Mouse (Mus musculus) Patski (cell line): Measurements from ENCODE around the gene Gm45623. TPM values are rescaled to one million over a fixed set of nuclear protein-coding genes. Genes with fewer than 3 reads are reported as not detected.
A peak's percentile ranks its signal among the peaks of the same experiment; 100 is the strongest.

Source experiments
- ATAC-seq: fragments of 100-300 bp; one replicate; pipeline ENCODE4 v1.8.0; 2021
- CTCF ChIA-PET: fragments of 350-600 bp; sonication (Branson Sonifier 250); formaldehyde crosslinking; loops from one replicate; lab custom pipeline; 2022; ENCODE audit warnings: inconsistent platforms; lab: Charles Lee
- POLR2A ChIA-PET: fragments of 350-600 bp; sonication (Branson Sonifier 250); formaldehyde crosslinking; loops from one replicate; lab custom pipeline; 2022; ENCODE audit warnings: antibody characterized with exemption, inconsistent platforms; lab: Charles Lee
- DNase-seq: peaks from one replicate; pipeline ENCODE4 v3.0.0-alpha.2; 2011; ENCODE audit warnings: low read depth, low spot score
- H3K27me3 ChIP-seq: fragments of 371-371 bp; one replicate; pipeline ENCODE4 v1.5.1; 2021
- CTCF ChIP-seq: fragments of 100-300 bp; IDR thresholded peaks from one replicate; pipeline ENCODE4 v1.5.1; 2021
- in situ Hi-C: fragments of 300-500 bp; cut with MboI; formaldehyde crosslinking; loops from 3 replicates; pipeline ENCODE4 v1.11.1; 2018; ENCODE audit warnings: low pct_unique_long_range_greater_than_20kb, mixed read lengths
- polyA plus RNA-seq: library from polyadenylated mRNA; unstranded; gene quantifications from one replicate; pipeline ENCODE4 v1.2.3, GENCODE M21; 2021

The Gm45623 gene
- polyA plus RNA-seq, 1 experiment from 2014 or later: not detected

DNA sequence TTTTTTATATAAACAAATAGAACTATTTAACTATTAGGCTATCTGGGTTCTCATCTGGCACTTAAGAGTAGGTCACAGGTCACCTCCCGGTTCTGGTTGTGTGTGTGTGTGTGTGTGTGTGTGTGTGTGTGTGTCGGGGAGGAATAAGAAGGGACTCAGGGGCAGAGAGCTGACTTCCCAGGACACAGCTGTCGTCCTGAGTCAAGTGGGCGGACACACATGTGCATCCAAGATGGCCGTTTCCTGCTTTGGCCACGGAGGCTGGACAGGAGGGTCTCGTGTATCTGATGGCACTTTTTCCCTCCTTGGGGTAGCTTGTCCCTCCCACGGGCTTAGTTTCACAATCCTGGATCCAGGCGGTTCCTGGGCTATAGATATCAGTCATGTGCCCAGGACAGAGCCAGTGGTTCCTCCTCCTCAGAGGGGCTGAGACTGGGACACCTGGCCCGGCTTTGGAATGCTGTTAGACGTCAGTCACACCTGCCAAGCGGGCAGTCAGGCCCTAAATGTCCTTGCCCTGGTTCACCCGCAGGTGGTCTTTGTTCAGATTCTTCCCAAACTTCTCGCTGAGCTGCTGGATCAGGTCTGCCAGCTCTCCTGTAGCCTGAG is 19.7 kb upstream of the Gm45623 start:
- ChIA-PET POLR2A (no interaction called here), CTCF (interaction anchor here (1.4 to 1.8 kb wide), 2 partner anchors 33 to 304 kb away, joined by 3 read pairs; no protein-coding TSS in a partner anchor)
- DNase-seq (no peak), ATAC-seq (no peak)
- no peak for TF ChIP-seq CTCF
- no peaks in the 10 kb centered on the region for H3K27me3 ChIP-seq
- in situ Hi-C loops: no loop called here

DNA sequence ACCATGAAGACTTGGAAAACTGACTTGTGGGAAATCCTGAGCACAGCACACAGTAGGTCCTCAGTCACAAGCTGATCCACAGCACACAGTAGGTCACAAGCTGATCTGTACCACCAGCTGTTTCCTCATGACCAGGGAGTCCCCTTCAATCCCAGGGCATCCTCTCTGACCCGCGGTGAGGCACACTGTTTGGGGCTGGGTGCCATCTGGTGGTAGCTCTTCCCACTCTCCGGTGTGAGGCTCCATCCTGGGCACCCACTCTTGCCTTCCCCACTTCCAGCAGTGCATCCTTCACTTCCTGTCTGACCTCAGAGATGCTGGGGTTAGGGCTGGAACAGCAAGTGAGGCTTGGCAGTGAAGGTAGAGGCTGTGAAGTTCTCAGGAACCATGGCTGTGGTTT is 19.0 kb upstream of the Gm45623 start:
- ATAC-seq: no peak
- no peaks in the 10 kb centered on the region for H3K27me3 ChIP-seq
- no peak for DNase-seq
- no peak for TF ChIP-seq CTCF
- ChIA-PET POLR2A (no interaction called here), CTCF (interaction anchor here (1.8 kb wide), 1 partner anchor 304 kb away, joined by 3 read pairs; no protein-coding TSS in a partner anchor)
- in situ Hi-C loops: no loop called here

DNA sequence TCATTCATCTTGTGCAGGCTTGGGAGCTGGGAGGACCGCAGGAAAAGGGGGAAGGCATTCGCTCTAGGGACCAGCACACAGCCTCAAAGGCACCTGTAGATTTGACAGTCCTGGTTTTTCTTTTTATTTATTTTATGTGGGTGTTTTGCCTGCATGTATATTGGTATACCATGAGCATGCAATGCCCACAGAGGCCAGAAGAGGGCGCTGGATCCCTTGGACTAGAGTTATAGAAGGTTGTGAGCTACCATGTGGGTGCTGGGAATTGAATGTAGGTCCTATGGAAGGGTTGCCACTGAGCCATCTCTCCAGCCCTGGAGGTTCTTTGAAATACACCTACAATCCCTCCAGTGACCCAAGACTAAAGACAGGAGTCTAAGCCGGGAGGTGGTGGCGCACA is 17.2 kb upstream of the Gm45623 start:
- in situ Hi-C loops: no loop called here

DNA sequence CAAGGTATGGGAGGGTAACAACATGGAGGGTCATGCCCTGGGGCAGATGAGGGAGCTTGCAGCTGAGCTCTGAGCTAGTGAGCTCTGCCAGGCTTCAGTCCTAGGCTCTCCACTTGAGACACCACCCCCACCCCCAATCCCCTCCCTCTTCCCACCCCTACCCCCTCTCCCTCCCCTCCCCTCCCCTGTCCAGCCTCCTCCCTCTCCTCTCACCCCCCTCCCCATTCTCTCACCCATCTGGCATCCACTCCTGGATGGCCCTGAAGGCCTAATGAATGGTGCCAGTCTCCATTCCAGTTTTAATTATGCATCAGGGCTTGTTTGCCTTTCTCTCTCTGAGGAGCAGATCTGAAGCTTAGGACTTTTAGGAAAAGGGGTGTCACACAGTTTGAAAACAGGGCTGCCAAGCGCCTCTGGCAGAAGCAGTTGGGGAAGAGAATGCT is 16.5 kb upstream of the Gm45623 start:
- in situ Hi-C loops: no loop called here
- ChIA-PET CTCF (interaction anchor here (1.7 kb wide), 1 partner anchor 9 kb away, joined by 3 read pairs; no protein-coding TSS in a partner anchor), POLR2A (interaction anchor here (0.7 kb wide), 1 partner anchor 1147 kb away, joined by 3 read pairs; the partner anchor contains the start of gene Caml)
- TF ChIP-seq CTCF: no peak
- no peaks in the 10 kb centered on the region for H3K27me3 ChIP-seq
- DNase-seq (no peak), ATAC-seq (no peak)

More for the DNA sequence above, 17.2 kb upstream of the Gm45623 start:
- no peak for ATAC-seq
- H3K27me3 ChIP-seq: no peaks in the 10 kb centered on the region
- CTCF ChIA-PET: interaction anchor here (1.7 kb wide), 1 partner anchor 10 kb away, joined by 3 read pairs; no protein-coding TSS in a partner anchor
- POLR2A ChIA-PET: interaction anchor here (0.7 kb wide), 1 partner anchor 1148 kb away, joined by 3 read pairs; the partner anchor contains the start of gene Caml
- DNase-seq: no peak
- no peak for TF ChIP-seq CTCF

DNA sequence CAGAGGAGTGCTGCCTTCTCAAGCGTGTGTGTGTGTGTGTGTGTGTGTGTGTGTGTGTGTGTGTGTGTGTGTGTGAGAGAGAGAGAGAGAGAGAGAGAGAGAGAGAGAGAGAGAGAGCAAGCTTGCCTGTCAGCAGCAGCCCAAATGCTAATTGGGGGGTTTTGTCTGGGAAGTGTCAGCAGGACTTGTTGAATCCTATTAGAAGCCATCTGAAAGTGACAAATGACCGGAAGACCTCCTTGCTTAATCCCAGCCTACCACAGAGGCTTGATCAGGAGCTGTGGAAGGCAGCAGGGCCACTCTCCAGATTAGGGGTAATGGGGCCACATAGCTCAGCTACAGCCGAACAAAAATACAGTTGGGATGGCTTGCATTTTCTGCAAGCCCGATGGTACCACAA is 15.8 kb upstream of the Gm45623 start:
- TF ChIP-seq CTCF: no peak
- ChIA-PET POLR2A (no interaction called here), CTCF (interaction anchor here (0.8 to 1.7 kb wide), 2 partner anchors 9 to 13 kb away, joined by 3 read pairs; no protein-coding TSS in a partner anchor)
- no peak for DNase-seq
- in situ Hi-C loops: loop anchor here (10.0 kb wide), 1 partner anchor 295 kb away; no protein-coding TSS in a partner anchor
- ATAC-seq: no peak
- H3K27me3 ChIP-seq: no peaks in the 10 kb centered on the region

DNA sequence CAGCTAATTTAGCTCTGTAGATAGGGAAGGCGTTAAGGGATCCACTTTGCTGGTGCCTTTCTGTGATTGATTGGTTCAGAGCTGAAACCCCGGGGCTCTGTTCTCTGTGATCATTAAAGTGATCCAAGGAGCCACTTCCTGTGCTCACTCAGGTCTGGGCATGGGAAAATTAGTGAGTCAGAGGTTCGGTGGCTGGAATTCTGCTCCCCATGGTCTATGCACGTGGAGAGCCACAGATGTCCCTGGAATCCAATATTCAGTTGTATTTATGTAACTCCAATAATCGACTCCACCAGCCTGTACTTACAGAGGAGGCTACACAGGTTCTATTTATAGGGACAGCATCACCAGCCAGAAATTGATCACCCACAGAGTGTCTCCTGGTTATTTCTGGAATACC is 12.6 kb upstream of the Gm45623 start:
- no peak for DNase-seq
- in situ Hi-C loops: loop anchor here (10.0 kb wide), 1 partner anchor 291 kb away; no protein-coding TSS in a partner anchor
- ATAC-seq: peak; percentile 45
- H3K27me3 ChIP-seq: no peaks in the 10 kb centered on the region
- CTCF ChIA-PET: interaction anchor here (1.6 to 1.7 kb wide), 2 partner anchors 8 to 11 kb away, joined by 4 to 5 read pairs; no protein-coding TSS in a partner anchor
- no peak for TF ChIP-seq CTCF
- POLR2A ChIA-PET: no interaction called here

DNA sequence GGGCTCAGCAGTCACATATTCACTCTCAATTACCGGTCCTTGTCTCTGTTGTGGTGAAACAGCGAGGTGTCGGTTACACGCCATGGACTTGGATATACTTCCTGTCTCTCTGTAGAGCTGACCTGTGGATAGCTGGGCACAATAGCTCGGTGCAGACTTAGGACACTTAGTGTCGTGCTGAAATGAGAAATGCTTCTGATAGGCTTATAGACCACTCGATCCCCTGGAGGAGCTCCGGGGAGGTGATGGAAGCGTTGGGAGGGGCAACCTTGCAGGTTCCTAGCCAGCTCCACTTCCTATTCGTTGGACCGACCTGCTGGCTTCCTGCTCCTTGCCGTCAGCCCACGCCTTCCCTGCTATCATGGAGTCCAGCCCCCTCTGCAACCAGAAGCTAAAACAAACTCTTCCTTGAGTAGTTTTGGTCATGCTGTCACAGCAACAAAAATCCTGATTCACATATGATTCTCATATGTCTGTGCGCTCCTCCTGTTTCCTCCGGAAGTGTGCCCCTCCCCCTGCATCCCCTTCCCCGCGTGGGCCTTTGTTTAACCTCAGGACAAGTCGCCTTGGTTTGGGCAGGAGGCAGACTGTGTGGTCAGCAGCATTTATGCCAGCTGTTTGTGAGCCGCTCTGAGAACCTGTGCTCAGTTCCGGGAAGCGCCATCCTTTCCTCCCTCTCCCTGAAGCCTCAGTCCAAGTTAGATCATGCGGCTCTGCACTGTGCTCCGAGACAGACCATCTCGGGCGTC is 11.8 kb upstream of the Gm45623 start:
- POLR2A ChIA-PET: no interaction called here
- in situ Hi-C loops: loop anchor here (10.0 kb wide), 1 partner anchor 291 kb away; no protein-coding TSS in a partner anchor
- ATAC-seq: no peak
- H3K27me3 ChIP-seq: no peaks in the 10 kb centered on the region
- DNase-seq: no peak
- no peak for TF ChIP-seq CTCF
- CTCF ChIA-PET: interaction anchor here (1.5 to 1.7 kb wide), 2 partner anchors 9 to 12 kb away, joined by 3 to 4 read pairs; no protein-coding TSS in a partner anchor

DNA sequence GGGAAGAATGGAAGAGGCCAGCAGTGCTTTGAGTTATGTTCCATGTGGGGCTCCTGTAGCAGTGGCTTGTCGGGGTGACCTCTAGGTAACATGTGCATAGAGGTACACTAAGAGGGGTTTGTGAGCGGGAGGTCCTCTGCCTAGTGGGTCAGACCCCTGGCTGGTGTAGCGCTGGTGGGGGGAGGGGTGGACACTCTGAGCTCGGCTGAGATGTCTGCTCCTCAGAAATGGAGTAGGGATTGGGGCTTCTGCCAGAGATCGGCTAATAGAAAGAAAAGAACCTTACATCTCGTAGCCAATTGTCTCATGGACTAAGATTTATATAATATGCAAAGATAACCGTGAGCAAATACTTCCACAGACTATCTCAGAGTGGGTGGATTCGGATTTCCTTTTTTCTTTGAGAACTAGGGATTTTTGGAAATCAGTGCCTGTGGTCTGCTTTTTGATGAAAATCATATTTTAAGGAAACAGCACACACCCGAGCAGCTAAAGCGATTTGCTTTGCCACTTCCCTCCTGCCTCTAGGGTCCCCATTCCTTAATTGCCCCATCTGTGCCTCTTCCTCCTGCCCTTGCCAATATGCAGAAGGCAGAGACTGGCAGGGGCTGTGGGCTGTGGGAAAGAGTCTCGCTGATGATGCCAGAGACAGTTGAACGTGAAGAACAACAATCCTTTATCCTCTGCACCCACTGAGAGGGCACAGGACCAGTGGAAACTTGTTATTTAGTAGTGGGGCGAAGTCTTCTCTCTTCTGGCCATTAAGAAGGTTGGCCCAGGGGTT is 9.0 kb upstream of the Gm45623 start:
- in situ Hi-C loops: loop anchor here (10.0 kb wide), 1 partner anchor 288 kb away; no protein-coding TSS in a partner anchor
- POLR2A ChIA-PET: no interaction called here
- CTCF ChIA-PET: no interaction called here
- TF ChIP-seq CTCF: no peak
- ATAC-seq (no peak), DNase-seq (no peak)
- H3K27me3 ChIP-seq: no peaks in the 10 kb centered on the region

DNA sequence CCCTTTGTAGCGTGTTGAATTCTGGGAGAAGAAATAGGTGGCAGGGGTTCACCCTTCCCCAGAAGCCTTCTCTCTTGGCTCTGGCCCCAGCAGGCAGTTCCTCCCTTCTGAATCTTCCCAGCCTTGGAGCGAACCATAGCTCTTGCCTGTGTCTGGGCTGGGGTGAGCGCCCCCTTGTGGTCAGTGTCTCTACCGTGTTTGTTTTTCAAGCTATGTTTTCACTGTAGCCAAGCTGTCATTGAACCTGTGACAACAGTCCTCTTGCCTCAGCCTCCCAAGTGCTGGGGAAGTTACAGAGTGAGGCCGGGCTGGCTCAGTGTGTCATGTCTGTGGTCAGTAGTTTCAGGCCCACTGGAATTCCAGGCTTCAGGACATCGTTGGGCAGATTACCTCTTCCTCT is 4.9 kb upstream of the Gm45623 start:
- ChIA-PET CTCF (interaction anchor here (1.0 to 1.2 kb wide), 7 partner anchors 9 to 205 kb away, joined by 3 to 5 read pairs (median 3); no protein-coding TSS in a partner anchor), POLR2A (no interaction called here)
- TF ChIP-seq CTCF: no peak
- in situ Hi-C loops: no loop called here
- ATAC-seq: peak; percentile 51
- no peak for DNase-seq
- H3K27me3 ChIP-seq: no peaks in the 10 kb centered on the region

DNA sequence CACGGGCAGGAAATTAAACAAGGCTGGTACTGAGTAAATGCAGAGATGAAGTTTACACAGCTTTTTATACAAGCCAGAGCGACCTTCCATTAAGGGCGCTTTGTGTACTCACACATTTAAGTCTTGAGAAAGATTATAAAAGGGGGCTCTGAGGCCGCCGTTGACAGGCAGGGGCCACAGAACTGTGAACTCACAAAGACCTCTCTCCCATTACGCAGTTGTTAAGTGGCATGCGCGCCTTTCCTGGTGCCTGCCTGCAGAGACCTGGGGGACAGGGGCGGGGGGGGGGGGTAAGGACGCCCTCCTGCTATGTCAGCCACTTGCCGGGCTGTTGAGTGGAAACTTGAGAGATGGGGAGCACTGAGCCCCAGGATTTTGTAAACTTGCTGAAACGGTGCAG is 3.6 kb upstream of the Gm45623 start:
- ChIA-PET POLR2A (no interaction called here), CTCF (interaction anchor here (1.2 kb wide), 1 partner anchor 8 kb away, joined by 3 read pairs; no protein-coding TSS in a partner anchor)
- no peaks in the 10 kb centered on the region for H3K27me3 ChIP-seq
- DNase-seq (no peak), ATAC-seq (no peak)
- in situ Hi-C loops: no loop called here
- no peak for TF ChIP-seq CTCF
